Mouse (Mus musculus) erythroblast, embryonic 14.5 days (primary cell): Measurements from ENCODE around the gene 4932438A13Rik. TPM values are rescaled to one million over a fixed set of nuclear protein-coding genes. Genes with fewer than 3 reads are reported as not detected.

Experiments
- H3K27me3 ChIP-seq: 2 replicates; pipeline ENCODE4 v1.6.1; 2012; ENCODE audit warnings: inconsistent platforms; ENCODE audit not compliant: control insufficient read depth
- H3K36me3 ChIP-seq: 2 replicates; pipeline ENCODE4 v1.6.1; 2012; ENCODE audit warnings: mild to moderate bottlenecking, inconsistent platforms; ENCODE audit not compliant: control insufficient read depth
- H3K4me1 ChIP-seq: 2 replicates; pipeline ENCODE4 v1.6.1; 2012; ENCODE audit warnings: inconsistent platforms; ENCODE audit not compliant: control insufficient read depth
- H3K4me3 ChIP-seq: replicated peaks from 2 replicates; pipeline ENCODE3; 2012; ENCODE audit warnings: moderate library complexity, mild to moderate bottlenecking, inconsistent platforms
- H3K9me3 ChIP-seq: 2 replicates; pipeline ENCODE4 v1.6.1; 2012; ENCODE audit warnings: low read length, inconsistent platforms, mixed read lengths; ENCODE audit not compliant: control insufficient read depth
- GATA1 ChIP-seq: IDR thresholded peaks from 2 replicates; pipeline ENCODE4 v1.6.1; 2012; ENCODE audit warnings: low read length, inconsistent platforms, mixed read lengths
- TAL1 ChIP-seq: IDR thresholded peaks from 3 replicates; pipeline ENCODE4 v1.6.1; 2012; ENCODE audit warnings: low read length, inconsistent platforms, mixed read lengths
- polyA plus RNA-seq: library from polyadenylated mRNA; stranded (reverse); fragments of >175 nt; gene quantifications from 2 replicates; pipeline ENCODE4 v1.2.3, GENCODE M21; 2012

Gene 4932438A13Rik
- polyA plus RNA-seq, 1 experiment = 0.08 TPM

- Histone ChIP-seq H3K4me3 (no peak within 1 kb of the TSS), H3K9me3 (peaks cover 4% of the 10 kb centered on the region), H3K27me3 (no peaks in the 10 kb centered on the region), H3K36me3 (no peaks in the 10 kb centered on the region), H3K4me1 (no peaks in the 10 kb centered on the region)
- TF ChIP-seq TAL1 = no peak
- no peak for TF ChIP-seq GATA1
Measured at GRCm38 (mm10) chr3:37063406-37063805, 200.5 kb downstream of the 4932438A13Rik start, which contains the start of gene Adad1. Gene Adad1 (plus strand): TSS chr3:37063527.

- no peaks in the 10 kb centered on the region for H3K9me3 ChIP-seq
- H3K36me3 ChIP-seq = no peaks in the 10 kb centered on the region
- H3K27me3 ChIP-seq = no peaks in the 10 kb centered on the region
- H3K4me1 ChIP-seq = no peaks in the 10 kb centered on the region
- no peak overlapping the region for H3K4me3 ChIP-seq
- TF ChIP-seq GATA1 (no peak), TAL1 (no peak)
Measured at GRCm38 (mm10) chr3:37073211-37073610, 210.3 kb downstream of the 4932438A13Rik start.

- no peaks in the 10 kb centered on the region for H3K4me1 ChIP-seq
- TF ChIP-seq TAL1 = no peak
- TF ChIP-seq GATA1 = no peak
Measured at GRCm38 (mm10) chr3:37084860-37085259, 222.0 kb downstream of the 4932438A13Rik start.

GRCm38 (mm10) chr3:37090721-37091120, 227.8 kb downstream of the 4932438A13Rik start:
- TF ChIP-seq GATA1 = no peak
- TF ChIP-seq TAL1 = no peak
- no peaks in the 10 kb centered on the region for H3K27me3 ChIP-seq
- no peaks in the 10 kb centered on the region for H3K9me3 ChIP-seq
- no peaks in the 10 kb centered on the region for H3K36me3 ChIP-seq
- H3K4me1 ChIP-seq = no peaks in the 10 kb centered on the region
- H3K4me3 ChIP-seq = no peak overlapping the region

More at GRCm38 (mm10) chr3:37084860-37085259, 222.0 kb downstream of the 4932438A13Rik start:
- no peaks in the 10 kb centered on the region for H3K27me3 ChIP-seq
- H3K4me3 ChIP-seq = no peak overlapping the region
- no peaks in the 10 kb centered on the region for H3K9me3 ChIP-seq
- no peaks in the 10 kb centered on the region for H3K36me3 ChIP-seq

Other genes starting within 250 kb of the 4932438A13Rik start
- gene Bbs7, start 249.6 kb upstream of the 4932438A13Rik start, polyA plus RNA-seq = 0.04 and 0.06 TPM in 2 replicates
- gene Trpc3, start 172.9 kb upstream of the 4932438A13Rik start, polyA plus RNA-seq = not detected in 2 replicates
- 0.09 TPM in 1 of 2 replicates, not detected in the other for gene Adad1, start 200.4 kb downstream of the 4932438A13Rik start, polyA plus RNA-seq